Mouse (Mus musculus): ENCODE data around the gene Atg4d. TPM values are rescaled to one million over a fixed set of nuclear protein-coding genes. Genes with fewer than 3 reads are reported as not detected.

The Atg4d gene
- total and polyA plus RNA-seq, 3 experiments: 83.9 to 99.7 TPM; not detected in 1

- TF ChIP-seq BHLHE40 (IDR thresholded peaks at IDR 0.05; ENCODE audit: borderline replicate concordance, low read depth, low read length): no peak
- no peak for TF ChIP-seq SIN3A (IDR thresholded peaks at IDR 0.05; ENCODE audit: low read length)
- no peak for TF ChIP-seq CHD1 (IDR thresholded peaks at IDR 0.05; ENCODE audit: low read depth, low read length)
These were observed 657 bp upstream of the Atg4d start (continued) for GRCm38 (mm10) chr9:21264272-21264999.

GRCm38 (mm10) chr9:21265611-21266010 is 518 bp downstream of the Atg4d start:
- peak overlapping the region; percentile 58 for H3K27ac ChIP-seq (ENCODE audit: control insufficient read depth, low read depth, low read length)
- H3K27me3 ChIP-seq (ENCODE audit: control insufficient read depth in 1 of 2, insufficient read depth in 2 of 2, low read length in 2 of 2): no peaks in the 10 kb centered on the region
- no peak for TF ChIP-seq ZC3H11A (IDR thresholded peaks at IDR 0.05; ENCODE audit: low read depth, low read length)
- peaks cover 20 to 35% of the 10 kb centered on the region in 2 experiments for H3K36me3 ChIP-seq (ENCODE audit: control insufficient read depth in 1 of 2, insufficient read depth in 2 of 2, low read length in 2 of 2)
- peaks cover 22 to 41% of the 10 kb centered on the region in 2 experiments for H3K4me1 ChIP-seq (ENCODE audit: control insufficient read depth in 1 of 2, insufficient read depth in 2 of 2, low read length in 2 of 2)
- peaks cover 22% of the 10 kb centered on the region for H3K79me2 ChIP-seq (ENCODE audit: control insufficient read depth, insufficient read depth, low read length, poor library complexity)
- no peak for DNase-seq (ENCODE audit: low read depth, low spot score)
- peak overlapping the region; percentile 75 for H3K9ac ChIP-seq (ENCODE audit: control insufficient read depth, low read depth, low read length, poor library complexity, severe bottlenecking)
- no peaks in the 10 kb centered on the region for H3K9me3 ChIP-seq (replicated peaks; ENCODE audit: insufficient read depth, low read length)
- H3K4me3 ChIP-seq (ENCODE audit: control insufficient read depth in 1 of 2, insufficient read depth in 1 of 2, low read depth in 2 of 2, low read length in 2 of 2): peak overlapping the region; percentile 67 to 78

DNA sequence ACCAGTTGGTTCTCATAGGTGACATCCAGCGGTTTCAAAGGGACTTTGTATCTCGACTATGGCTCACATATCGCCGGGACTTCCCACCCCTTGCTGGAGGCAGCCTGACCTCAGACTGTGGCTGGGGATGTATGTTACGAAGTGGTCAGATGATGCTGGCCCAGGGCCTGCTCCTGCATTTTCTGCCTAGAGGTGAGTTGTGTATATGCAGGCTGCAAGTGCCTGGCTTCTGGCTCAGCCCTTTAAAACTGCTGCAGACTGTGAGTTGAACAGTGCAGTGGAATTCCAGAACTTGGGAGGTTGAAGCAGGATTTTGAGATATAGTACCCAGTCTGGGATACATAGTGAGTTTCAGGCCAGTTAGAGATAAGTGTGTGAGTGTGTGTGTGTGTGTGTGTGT is 1.8 kb downstream of the Atg4d start:
- peak; percentile 53 for DNase-seq (ENCODE audit: low read depth, low spot score)
- Histone ChIP-seq H3K27ac (ENCODE audit: control insufficient read depth, low read depth, low read length) (no peak overlapping the region), H3K4me1 (ENCODE audit: control insufficient read depth in 1 of 2, insufficient read depth in 2 of 2, low read length in 2 of 2) (peaks cover 15 to 32% of the 10 kb centered on the region in 2 experiments), H3K36me3 (ENCODE audit: control insufficient read depth in 1 of 2, insufficient read depth in 2 of 2, low read length in 2 of 2) (peaks cover 24 to 27% of the 10 kb centered on the region in 2 experiments), H3K79me2 (ENCODE audit: control insufficient read depth, insufficient read depth, low read length, poor library complexity) (peaks cover 22% of the 10 kb centered on the region), H3K9ac (ENCODE audit: control insufficient read depth, low read depth, low read length, poor library complexity, severe bottlenecking) (no peak overlapping the region), H3K4me3 (ENCODE audit: control insufficient read depth in 1 of 2, insufficient read depth in 1 of 2, low read depth in 2 of 2, low read length in 2 of 2) (no peak overlapping the region), H3K9me3 (replicated peaks; ENCODE audit: insufficient read depth, low read length) (no peaks in the 10 kb centered on the region), H3K27me3 (ENCODE audit: control insufficient read depth in 1 of 2, insufficient read depth in 2 of 2, low read length in 2 of 2) (no peaks in the 10 kb centered on the region)
- peak in 1 of 3 experiments; percentile 25; a peak in 1 of 6 replicates for TF ChIP-seq CTCF (IDR thresholded peaks at IDR 0.05 in 2 of 3, conservative IDR thresholded peaks at IDR 0.05 in 1 of 3; ENCODE audit: control insufficient read depth in 1 of 3, insufficient read depth in 1 of 3, low read depth in 2 of 3, low read length in 3 of 3, poor library complexity in 1 of 3, severe bottlenecking in 1 of 3)
- no peak for TF ChIP-seq MAFK (IDR thresholded peaks at IDR 0.05; ENCODE audit: borderline replicate concordance, low read depth, low read length)

GRCm38 (mm10) chr9:21268305-21268704 is 3.2 kb downstream of the Atg4d start:
- TF ChIP-seq CHD2 (IDR thresholded peaks at IDR 0.05; ENCODE audit: low read length): no peak
- no peak for TF ChIP-seq NRF1 (IDR thresholded peaks at IDR 0.05; ENCODE audit: insufficient read depth, low read depth, low read length, poor library complexity, severe bottlenecking)
- no peak for TF ChIP-seq TBP (IDR thresholded peaks at IDR 0.05; ENCODE audit: low read depth, low read length)
- TF ChIP-seq E2F4 (IDR thresholded peaks at IDR 0.05; ENCODE audit: borderline replicate concordance, low read depth, low read length): no peak
- no peak for TF ChIP-seq POLR2AphosphoS5 (IDR thresholded peaks at IDR 0.05; ENCODE audit: borderline replicate concordance, low read depth, low read length)
- TF ChIP-seq ZMIZ1 (IDR thresholded peaks at IDR 0.05; ENCODE audit: low read depth, low read length): no peak
- TF ChIP-seq POLR2A (IDR thresholded peaks at IDR 0.05; ENCODE audit: control insufficient read depth in 1 of 2, insufficient read depth in 1 of 2, low read depth in 1 of 2, low read length in 2 of 2, poor library complexity in 1 of 2): no peak
- no peak for TF ChIP-seq CHD1 (IDR thresholded peaks at IDR 0.05; ENCODE audit: low read depth, low read length)
- Histone ChIP-seq H3K79me2 (ENCODE audit: control insufficient read depth, insufficient read depth, low read length, poor library complexity) (peaks cover 22% of the 10 kb centered on the region), H3K27me3 (ENCODE audit: control insufficient read depth in 1 of 2, insufficient read depth in 2 of 2, low read length in 2 of 2) (no peaks in the 10 kb centered on the region), H3K4me3 (ENCODE audit: control insufficient read depth in 1 of 2, insufficient read depth in 1 of 2, low read depth in 2 of 2, low read length in 2 of 2) (no peak overlapping the region), H3K36me3 (ENCODE audit: control insufficient read depth in 1 of 2, insufficient read depth in 2 of 2, low read length in 2 of 2) (peaks cover 17 to 29% of the 10 kb centered on the region in 2 experiments), H3K4me1 (ENCODE audit: control insufficient read depth in 1 of 2, insufficient read depth in 2 of 2, low read length in 2 of 2) (peaks cover 8 to 18% of the 10 kb centered on the region in 2 experiments), H3K9ac (ENCODE audit: control insufficient read depth, low read depth, low read length, poor library complexity, severe bottlenecking) (no peak overlapping the region), H3K27ac (ENCODE audit: control insufficient read depth, low read depth, low read length) (no peak overlapping the region), H3K9me3 (replicated peaks; ENCODE audit: insufficient read depth, low read length) (no peaks in the 10 kb centered on the region)
- DNase-seq (ENCODE audit: low read depth, low spot score): no peak
